Mouse (Mus musculus): ENCODE data around the gene Cenpt. TPM values are rescaled to one million over a fixed set of nuclear protein-coding genes. Genes with fewer than 3 reads are reported as not detected.
A peak's percentile ranks its signal among the peaks of the same experiment; 100 is the strongest.

Gene Cenpt
- polyA plus RNA-seq, 1 experiment: 15.7 TPM

- H3K27ac ChIP-seq (ENCODE audit: control insufficient read depth, insufficient read depth, low read depth, low read length): no peak overlapping the region
- no peak overlapping the region for H3K4me3 ChIP-seq (ENCODE audit: control insufficient read depth, low read depth, low read length)
These were observed 1.2 kb upstream of the Cenpt start for GRCm38 (mm10) chr8:105854303-105854702.

DNA sequence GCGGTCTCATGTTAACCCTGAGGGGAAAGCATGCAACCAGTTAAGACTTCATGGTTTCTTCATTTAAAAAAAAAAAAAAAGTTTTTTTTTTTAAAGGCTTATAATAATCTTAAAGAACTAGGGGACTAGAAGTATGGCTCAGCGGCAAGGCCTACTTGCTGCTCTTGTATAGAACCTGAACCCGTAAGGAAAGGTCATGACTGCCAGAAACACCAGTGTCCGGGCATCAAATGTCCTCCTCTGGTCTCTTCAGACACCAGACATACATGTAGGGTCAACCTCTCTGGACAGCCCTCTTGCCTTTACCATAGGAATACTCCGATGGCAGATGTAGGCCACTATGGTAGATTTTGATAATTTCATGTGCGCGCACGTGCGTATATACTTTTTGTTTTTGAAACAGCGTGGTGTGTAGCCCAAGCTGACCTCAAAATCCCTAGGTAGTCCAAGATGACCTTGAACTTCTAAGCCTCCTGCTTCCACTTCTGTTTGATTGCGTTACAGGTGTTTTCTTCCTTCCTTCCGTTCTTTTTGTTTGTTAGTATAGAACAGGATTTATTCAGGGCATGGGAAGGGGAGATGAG lies 840 bp downstream of the Cenpt start:
- Histone ChIP-seq H3K27ac (ENCODE audit: control insufficient read depth, insufficient read depth, low read depth, low read length) (no peak overlapping the region), H3K36me3 (ENCODE audit: control insufficient read depth, insufficient read depth, low read length) (no peaks in the 10 kb centered on the region), H3K4me3 (ENCODE audit: control insufficient read depth, low read depth, low read length) (peak overlapping the region; percentile 99), H3K4me1 (ENCODE audit: control insufficient read depth, insufficient read depth, low read length) (peaks cover 12% of the 10 kb centered on the region), H3K27me3 (ENCODE audit: control insufficient read depth, insufficient read depth, low read length) (no peaks in the 10 kb centered on the region)
- TF ChIP-seq CTCF (IDR thresholded peaks at IDR 0.05; ENCODE audit: control insufficient read depth, insufficient read depth, insufficient replicate concordance, low read depth, low read length): no peak
- no peak for TF ChIP-seq POLR2A (IDR thresholded peaks at IDR 0.05; ENCODE audit: control insufficient read depth, low read depth, low read length)

More at GRCm38 (mm10) chr8:105854303-105854702, 1.2 kb upstream of the Cenpt start:
- H3K27me3 ChIP-seq (ENCODE audit: control insufficient read depth, insufficient read depth, low read length): no peaks in the 10 kb centered on the region
- peaks cover 12% of the 10 kb centered on the region for H3K4me1 ChIP-seq (ENCODE audit: control insufficient read depth, insufficient read depth, low read length)
- TF ChIP-seq POLR2A (IDR thresholded peaks at IDR 0.05; ENCODE audit: control insufficient read depth, low read depth, low read length) (no peak), CTCF (IDR thresholded peaks at IDR 0.05; ENCODE audit: control insufficient read depth, insufficient read depth, insufficient replicate concordance, low read depth, low read length) (peak; percentile 23; the same call in 1 of the 2 replicates)
- no peaks in the 10 kb centered on the region for H3K36me3 ChIP-seq (ENCODE audit: control insufficient read depth, insufficient read depth, low read length)

- no peak for TF ChIP-seq CTCF (IDR thresholded peaks at IDR 0.05; ENCODE audit: control insufficient read depth, insufficient read depth, insufficient replicate concordance, low read depth, low read length)
- peak; percentile 96 for TF ChIP-seq POLR2A (IDR thresholded peaks at IDR 0.05; ENCODE audit: control insufficient read depth, low read depth, low read length)
These were observed 1.4 kb downstream of the Cenpt start for GRCm38 (mm10) chr8:105851651-105852143.

GRCm38 (mm10) chr8:105850611-105851010 lies 2.5 kb downstream of the Cenpt start:
- H3K4me3 ChIP-seq (ENCODE audit: control insufficient read depth, low read depth, low read length): no peak overlapping the region
- peaks cover 6% of the 10 kb centered on the region for H3K4me1 ChIP-seq (ENCODE audit: control insufficient read depth, insufficient read depth, low read length)
- no peak overlapping the region for H3K27ac ChIP-seq (ENCODE audit: control insufficient read depth, insufficient read depth, low read depth, low read length)
- no peaks in the 10 kb centered on the region for H3K27me3 ChIP-seq (ENCODE audit: control insufficient read depth, insufficient read depth, low read length)
- no peaks in the 10 kb centered on the region for H3K36me3 ChIP-seq (ENCODE audit: control insufficient read depth, insufficient read depth, low read length)
- TF ChIP-seq POLR2A (IDR thresholded peaks at IDR 0.05; ENCODE audit: control insufficient read depth, low read depth, low read length) (no peak), CTCF (IDR thresholded peaks at IDR 0.05; ENCODE audit: control insufficient read depth, insufficient read depth, insufficient replicate concordance, low read depth, low read length) (no peak)

More at GRCm38 (mm10) chr8:105851651-105852143, 1.4 kb downstream of the Cenpt start:
- H3K4me1 ChIP-seq (ENCODE audit: control insufficient read depth, insufficient read depth, low read length): peaks cover 12% of the 10 kb centered on the region
- no peaks in the 10 kb centered on the region for H3K27me3 ChIP-seq (ENCODE audit: control insufficient read depth, insufficient read depth, low read length)
- H3K36me3 ChIP-seq (ENCODE audit: control insufficient read depth, insufficient read depth, low read length): no peaks in the 10 kb centered on the region
- peak overlapping the region; percentile 99 for H3K4me3 ChIP-seq (ENCODE audit: control insufficient read depth, low read depth, low read length)
- H3K27ac ChIP-seq (ENCODE audit: control insufficient read depth, insufficient read depth, low read depth, low read length): peak overlapping the region; percentile 94

DNA sequence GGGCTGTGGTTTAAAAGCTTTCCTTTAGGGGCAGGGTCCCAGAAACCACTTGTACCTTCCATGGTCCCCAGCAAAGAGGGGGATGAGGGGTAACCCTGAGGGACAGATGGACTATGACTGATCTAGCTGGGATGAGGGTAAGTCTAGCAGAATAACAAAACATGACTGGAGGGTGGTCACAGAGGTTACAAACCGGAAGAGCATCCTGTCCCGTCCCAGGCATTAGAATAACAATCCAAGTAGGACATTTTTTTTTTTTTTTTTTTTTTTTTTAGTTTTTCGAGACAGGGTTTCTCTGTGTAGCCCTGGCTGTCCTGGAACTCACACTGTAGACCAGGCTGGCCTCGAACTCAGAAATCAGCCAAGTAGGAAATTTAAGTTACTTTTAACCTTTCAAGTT lies 3.1 kb downstream of the Cenpt start:
- no peak overlapping the region for H3K4me3 ChIP-seq (ENCODE audit: control insufficient read depth, low read depth, low read length)
- no peak overlapping the region for H3K27ac ChIP-seq (ENCODE audit: control insufficient read depth, insufficient read depth, low read depth, low read length)
- peaks cover 6% of the 10 kb centered on the region for H3K4me1 ChIP-seq (ENCODE audit: control insufficient read depth, insufficient read depth, low read length)
- H3K36me3 ChIP-seq (ENCODE audit: control insufficient read depth, insufficient read depth, low read length): no peaks in the 10 kb centered on the region
- H3K27me3 ChIP-seq (ENCODE audit: control insufficient read depth, insufficient read depth, low read length): no peaks in the 10 kb centered on the region
- TF ChIP-seq POLR2A (IDR thresholded peaks at IDR 0.05; ENCODE audit: control insufficient read depth, low read depth, low read length) (no peak), CTCF (IDR thresholded peaks at IDR 0.05; ENCODE audit: control insufficient read depth, insufficient read depth, insufficient replicate concordance, low read depth, low read length) (no peak)

DNA sequence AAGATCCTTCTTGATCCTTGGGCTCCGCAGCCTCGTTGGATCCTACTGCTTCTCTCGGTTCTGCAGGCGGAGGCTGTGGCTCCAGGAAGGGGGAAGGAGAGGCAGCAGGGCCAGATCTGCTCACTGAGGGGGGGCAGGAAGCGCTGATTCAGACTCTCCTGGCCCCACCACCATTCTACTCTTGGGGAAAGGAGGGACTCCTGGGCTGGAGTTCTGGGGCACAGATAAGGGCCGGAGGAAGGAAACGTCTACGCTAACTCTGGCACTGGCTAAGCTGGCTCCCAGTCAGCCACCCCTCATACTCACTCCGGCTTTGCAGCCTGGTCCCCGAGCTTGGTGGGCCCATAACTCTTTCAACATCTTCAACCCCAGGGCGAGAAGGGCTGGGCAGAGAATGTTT lies 6.4 kb downstream of the Cenpt start:
- no peaks in the 10 kb centered on the region; the same call in none of the 2 replicates for H3K36me3 ChIP-seq (ENCODE audit: control insufficient read depth, insufficient read depth, low read length)
- peaks cover 4% of the 10 kb centered on the region for H3K4me1 ChIP-seq (ENCODE audit: control insufficient read depth, insufficient read depth, low read length)
- no peak overlapping the region for H3K27ac ChIP-seq (ENCODE audit: control insufficient read depth, insufficient read depth, low read depth, low read length)
- no peak overlapping the region for H3K4me3 ChIP-seq (ENCODE audit: control insufficient read depth, low read depth, low read length)
- H3K27me3 ChIP-seq (ENCODE audit: control insufficient read depth, insufficient read depth, low read length): no peaks in the 10 kb centered on the region
- no peak for TF ChIP-seq CTCF (IDR thresholded peaks at IDR 0.05; ENCODE audit: control insufficient read depth, insufficient read depth, insufficient replicate concordance, low read depth, low read length)
- no peak for TF ChIP-seq POLR2A (IDR thresholded peaks at IDR 0.05; ENCODE audit: control insufficient read depth, low read depth, low read length)

DNA sequence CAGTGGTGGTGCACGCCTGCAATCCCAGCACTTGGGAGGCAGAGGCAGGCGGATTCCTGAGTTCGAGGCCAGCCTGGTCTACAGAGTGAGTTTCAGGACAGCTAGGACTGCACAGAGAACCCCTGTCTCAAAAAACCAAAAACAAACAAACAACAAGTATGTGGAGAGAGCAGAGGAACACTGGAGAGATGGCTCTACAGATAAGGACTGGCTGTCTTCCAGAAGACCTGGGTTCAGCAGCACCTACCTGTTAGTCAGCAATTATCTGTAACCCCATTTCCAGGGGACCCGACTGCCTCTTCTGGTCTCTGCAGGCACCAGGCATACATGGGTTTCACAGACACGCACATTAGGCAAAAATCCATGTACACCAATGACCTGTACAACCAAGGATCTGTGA lies 13.9 kb downstream of the Cenpt start:
- H3K4me3 ChIP-seq (ENCODE audit: control insufficient read depth, low read depth, low read length): no peak overlapping the region
- no peaks in the 10 kb centered on the region for H3K4me1 ChIP-seq (ENCODE audit: control insufficient read depth, insufficient read depth, low read length)
- no peak for TF ChIP-seq POLR2A (IDR thresholded peaks at IDR 0.05; ENCODE audit: control insufficient read depth, low read depth, low read length)
- H3K36me3 ChIP-seq (ENCODE audit: control insufficient read depth, insufficient read depth, low read length): no peaks in the 10 kb centered on the region; the same call in 1 of the 2 replicates
- no peak overlapping the region for H3K27ac ChIP-seq (ENCODE audit: control insufficient read depth, insufficient read depth, low read depth, low read length)
- no peaks in the 10 kb centered on the region for H3K27me3 ChIP-seq (ENCODE audit: control insufficient read depth, insufficient read depth, low read length)

All from testis, adult 2 months (tissue).